Mouse (Mus musculus): ENCODE results near the gene Cnga3. TPM values are rescaled to one million over a fixed set of nuclear protein-coding genes. Genes with fewer than 3 reads are reported as not detected.

Gene Cnga3
- under 1 TPM; 0.32 to 0.46 TPM for total RNA-seq (2021)
- long read RNA-seq, experiment 1, partial matches to known transcripts = 0 of 1 reads
- long read RNA-seq, experiment 1, other reads (novel, unspliced or antisense) = 1 of 1 reads
- long read RNA-seq, experiment 2, partial matches to known transcripts = 0 of 1 reads
- long read RNA-seq, experiment 2, other reads (novel, unspliced or antisense) = 1 of 1 reads

DNA sequence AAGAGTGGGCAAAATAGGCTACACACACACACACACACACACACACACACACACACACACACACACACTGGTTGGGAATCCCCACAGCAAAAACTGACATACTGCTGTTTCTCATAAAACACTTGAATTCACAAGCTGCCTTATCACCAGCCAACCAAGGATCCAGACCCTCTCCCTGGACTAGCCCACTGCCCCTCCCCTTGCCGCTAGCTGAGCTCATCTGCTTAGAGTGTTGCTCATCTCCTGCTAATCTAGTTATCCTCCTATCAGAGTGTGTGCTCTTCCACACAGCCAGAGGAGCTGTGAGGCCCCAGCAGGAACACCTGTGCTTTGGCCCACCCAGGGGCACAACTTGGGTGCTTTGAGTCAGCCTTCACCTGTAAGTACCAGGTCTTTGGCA lies at the start of gene Cnga3:
Cnga3 (plus strand) TSS at position 291 of the 400 bp plus-strand sequence.
- DNase-seq = no peak
- intact Hi-C loops (cut with DNase I) = no loop called here

DNA sequence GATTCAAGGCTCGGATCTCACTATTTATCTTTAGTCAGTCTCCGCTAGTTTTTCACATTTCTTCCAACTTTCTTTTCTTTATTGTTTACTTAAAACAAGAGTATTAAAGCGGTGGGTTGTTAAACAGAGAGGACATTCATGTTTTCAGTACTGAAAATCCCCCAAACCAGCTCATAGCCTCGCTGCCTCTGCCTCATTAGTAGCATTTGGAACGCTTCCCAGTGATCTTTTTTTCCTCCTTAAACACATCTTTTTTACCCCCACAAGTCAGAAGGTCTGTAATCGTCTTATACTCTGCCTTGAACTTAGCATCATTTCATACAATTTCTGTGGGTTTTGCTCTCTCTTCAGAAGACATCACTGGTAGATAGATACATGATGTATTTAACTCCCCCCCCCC lies 48.2 kb upstream of the Cnga3 start:
- intact Hi-C loops (cut with DNase I) = no loop called here
- DNase-seq = no peak

DNA sequence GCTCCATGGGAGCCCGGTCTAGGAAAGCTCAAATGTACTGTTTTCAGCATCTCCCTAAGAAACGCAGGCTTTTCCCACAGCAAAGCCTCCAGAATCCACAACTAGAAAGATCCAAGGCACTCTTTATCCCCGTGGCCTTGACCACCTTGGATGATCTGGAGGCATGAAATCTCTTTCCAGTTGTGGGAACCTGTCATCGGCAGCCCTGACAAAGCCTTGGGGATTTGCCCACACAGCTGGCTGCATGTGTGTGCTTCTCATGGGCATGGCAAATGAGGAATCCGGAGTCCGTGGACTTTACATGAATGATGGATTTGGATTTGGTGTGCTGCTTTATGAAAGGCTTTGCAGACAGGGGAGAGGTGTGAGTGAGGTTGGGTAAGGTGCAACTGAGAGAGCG lies 46.3 kb upstream of the Cnga3 start:
- intact Hi-C loops (cut with DNase I) = no loop called here
- DNase-seq = no peak

DNA sequence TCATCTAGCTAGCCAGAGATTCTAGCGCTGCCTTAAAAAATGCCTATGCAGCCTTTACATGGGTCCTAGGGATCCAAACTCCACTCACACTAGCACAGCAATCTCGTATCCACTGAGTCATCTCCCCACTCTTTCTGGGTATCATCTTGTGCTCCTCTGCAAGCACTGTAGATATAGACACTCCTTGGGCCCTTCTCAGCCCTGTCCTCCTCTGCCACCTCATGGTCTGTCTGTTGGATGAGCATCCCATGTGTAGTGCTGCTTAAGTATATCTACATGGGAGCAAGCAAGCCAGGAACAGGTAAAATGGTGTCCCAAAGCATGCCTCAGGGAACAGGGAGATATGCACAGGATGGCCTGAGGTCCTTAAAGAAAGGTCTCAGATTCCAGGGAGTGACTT lies 36.4 kb upstream of the Cnga3 start:
- no peak for DNase-seq
- intact Hi-C loops (cut with DNase I) = loop anchor here (5.0 kb wide), 1 partner anchor 396 kb away; no protein-coding TSS in a partner anchor

DNA sequence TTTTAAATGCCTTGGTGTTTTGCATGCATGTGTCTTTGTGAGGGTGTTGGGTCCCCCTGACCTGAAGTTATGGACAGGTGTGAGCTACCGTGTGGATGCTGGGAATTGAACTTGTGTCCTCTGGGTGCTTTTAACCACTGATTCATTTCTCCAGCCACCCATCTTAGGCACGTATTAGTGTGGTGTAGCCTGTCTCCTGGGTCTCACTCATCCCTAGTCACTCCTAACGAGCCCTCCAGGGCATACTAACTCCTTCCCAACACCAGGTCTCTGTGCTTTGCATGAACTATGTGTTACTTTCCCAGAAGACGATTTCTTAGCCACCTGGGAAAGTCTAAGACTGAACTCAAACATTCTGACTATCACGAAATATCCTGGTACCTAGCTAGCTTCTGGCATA lies 34.4 kb upstream of the Cnga3 start:
- no peak for DNase-seq
- intact Hi-C loops (cut with DNase I) = loop anchor here (5.0 kb wide), 1 partner anchor 398 kb away; no protein-coding TSS in a partner anchor

DNA sequence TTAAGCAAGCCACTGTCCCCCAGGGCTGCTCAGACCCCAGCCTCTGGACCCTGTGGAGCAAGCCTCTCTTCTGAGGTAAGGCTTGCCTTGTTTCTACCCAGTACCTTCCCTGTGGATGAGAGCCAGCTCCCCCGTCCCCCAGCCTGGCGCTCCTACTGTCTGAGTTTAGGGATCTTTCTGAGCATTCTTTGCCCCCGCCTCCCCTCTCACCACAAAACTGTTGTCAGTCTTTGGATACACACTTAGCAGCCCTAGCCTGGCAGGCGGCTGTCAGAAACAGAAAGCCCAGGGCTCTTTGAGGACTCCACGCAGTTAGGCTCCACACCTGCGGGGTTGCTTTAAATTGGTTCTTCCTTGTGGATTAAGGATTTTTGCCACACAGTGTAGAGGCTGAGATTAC lies 27.2 kb upstream of the Cnga3 start:
- intact Hi-C loops (cut with DNase I) = no loop called here
- no peak for DNase-seq

DNA sequence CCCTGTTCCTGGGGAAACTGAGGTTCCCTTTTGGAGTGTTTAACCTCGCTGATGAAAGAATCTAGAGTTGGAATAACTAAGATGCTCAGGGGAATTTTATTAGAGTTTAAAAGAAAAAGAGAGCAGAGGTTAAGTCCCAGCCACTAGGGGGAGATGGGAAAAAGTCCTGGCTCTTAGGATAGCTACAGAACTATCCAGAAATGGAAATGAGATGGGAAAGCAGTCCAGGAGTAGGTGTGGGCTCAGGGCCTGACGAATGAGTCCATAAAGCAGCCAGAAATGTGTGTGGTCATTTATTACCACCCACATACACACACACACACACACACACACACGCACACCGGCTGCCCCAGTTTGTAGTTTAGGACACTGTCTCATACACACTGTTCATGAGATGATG lies 19.6 kb upstream of the Cnga3 start:
- no peak for DNase-seq
- intact Hi-C loops (cut with DNase I) = no loop called here

DNA sequence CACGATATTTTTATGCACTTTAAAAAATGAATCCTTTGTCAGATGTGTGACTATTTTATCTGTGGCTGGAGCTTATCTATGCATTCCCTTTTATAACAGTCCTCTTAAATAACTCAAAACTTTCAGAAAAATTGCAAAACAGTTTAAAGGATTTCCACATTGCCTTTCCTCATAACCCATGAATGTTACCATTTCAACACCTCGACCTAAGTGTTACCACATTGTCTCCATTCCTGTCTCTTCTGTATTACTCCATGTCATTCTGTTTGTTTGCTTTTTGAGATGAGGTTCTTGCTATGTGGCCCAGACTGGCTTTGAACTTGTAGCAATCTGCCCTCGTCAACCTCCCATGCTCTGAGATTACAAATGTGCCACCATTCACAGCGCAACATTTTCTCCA lies 12.8 kb upstream of the Cnga3 start:
- no peak for DNase-seq
- intact Hi-C loops (cut with DNase I) = loop anchor here (5.0 kb wide), 1 partner anchor 59 kb away; no protein-coding TSS in a partner anchor

DNA sequence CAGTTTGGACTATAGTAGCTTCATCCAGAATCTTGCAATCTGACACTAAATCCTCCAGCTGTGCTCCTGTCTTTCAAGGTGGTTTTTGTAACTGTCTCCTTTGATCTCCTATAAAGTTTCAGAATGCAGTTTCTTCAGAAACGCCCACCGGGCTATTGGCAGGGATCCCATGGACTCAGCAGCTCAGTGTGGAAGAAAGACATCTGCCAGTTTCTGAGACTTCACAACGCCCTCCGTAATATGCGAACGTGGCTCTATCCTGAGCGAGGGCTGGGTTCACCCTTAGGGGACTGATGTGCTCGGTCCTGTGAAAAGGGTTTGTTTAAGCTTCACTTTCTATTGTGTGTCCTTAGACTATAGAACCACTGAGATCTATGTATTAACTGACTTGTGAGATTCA lies 6.5 kb upstream of the Cnga3 start:
- DNase-seq = no peak
- intact Hi-C loops (cut with DNase I) = no loop called here

DNA sequence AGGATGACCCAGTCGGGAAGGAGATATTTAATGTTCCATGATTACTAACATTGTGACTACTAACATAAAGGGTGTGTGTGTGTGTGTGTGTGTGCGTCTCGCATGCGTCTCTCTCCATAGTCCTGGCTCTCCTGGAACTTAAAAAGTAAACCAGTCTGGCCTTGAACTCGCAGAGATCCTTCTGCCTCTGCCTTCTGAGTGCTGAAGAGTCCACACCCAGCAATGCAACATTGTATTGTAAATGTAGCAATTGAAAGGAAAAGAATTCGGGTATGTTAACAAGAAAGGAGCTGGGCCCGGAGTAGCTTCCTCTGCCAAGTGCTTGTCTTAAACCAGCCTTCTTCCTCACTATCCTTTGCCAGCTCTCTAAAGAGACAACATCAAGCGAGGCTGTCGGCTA lies 1.9 kb upstream of the Cnga3 start:
- intact Hi-C loops (cut with DNase I) = no loop called here

DNA sequence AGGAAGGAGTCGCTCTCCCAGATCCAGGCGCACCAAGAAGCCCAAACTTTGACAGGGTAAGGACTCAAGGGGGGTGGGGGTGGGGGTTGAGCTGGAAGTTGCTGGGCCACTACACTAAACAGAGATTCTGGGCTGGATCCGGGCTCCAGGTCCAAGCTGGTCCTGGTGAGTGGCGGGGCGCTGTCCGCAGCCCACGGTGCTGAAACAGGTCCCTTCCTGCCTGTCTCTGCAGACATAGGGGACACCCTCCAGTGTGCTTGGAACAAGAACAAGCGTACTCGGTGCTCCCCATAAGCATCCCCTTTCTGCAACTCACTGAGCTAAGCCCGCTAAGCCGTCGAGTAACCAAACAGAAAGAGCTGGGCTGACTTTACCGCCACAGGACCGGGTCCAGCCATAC lies 4.2 kb downstream of the Cnga3 start:
- intact Hi-C loops (cut with DNase I) = no loop called here
- DNase-seq = peak; percentile 36 to 54

More for the DNA sequence above, 1.9 kb upstream of the Cnga3 start:
- no peak for DNase-seq

DNA sequence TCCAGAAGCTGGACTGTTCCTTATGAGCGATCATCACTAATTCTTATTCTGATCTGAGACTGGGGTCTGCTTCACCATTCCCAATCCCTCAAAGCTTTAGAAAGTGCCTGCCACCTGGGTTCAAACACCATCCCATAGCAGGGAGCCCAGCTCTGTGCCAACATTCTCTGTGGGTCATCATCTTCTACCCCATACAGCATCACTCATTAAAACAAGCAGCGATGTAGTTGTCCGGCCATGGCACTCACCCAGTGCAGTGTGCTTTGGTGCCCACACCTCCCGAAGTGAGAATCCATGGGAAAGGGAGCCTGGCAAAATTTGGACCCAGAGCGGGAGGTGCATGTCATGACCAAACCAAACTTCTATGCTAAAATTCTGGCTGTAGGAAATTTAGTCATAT lies 5.4 kb downstream of the Cnga3 start:
- intact Hi-C loops (cut with DNase I) = no loop called here

DNA sequence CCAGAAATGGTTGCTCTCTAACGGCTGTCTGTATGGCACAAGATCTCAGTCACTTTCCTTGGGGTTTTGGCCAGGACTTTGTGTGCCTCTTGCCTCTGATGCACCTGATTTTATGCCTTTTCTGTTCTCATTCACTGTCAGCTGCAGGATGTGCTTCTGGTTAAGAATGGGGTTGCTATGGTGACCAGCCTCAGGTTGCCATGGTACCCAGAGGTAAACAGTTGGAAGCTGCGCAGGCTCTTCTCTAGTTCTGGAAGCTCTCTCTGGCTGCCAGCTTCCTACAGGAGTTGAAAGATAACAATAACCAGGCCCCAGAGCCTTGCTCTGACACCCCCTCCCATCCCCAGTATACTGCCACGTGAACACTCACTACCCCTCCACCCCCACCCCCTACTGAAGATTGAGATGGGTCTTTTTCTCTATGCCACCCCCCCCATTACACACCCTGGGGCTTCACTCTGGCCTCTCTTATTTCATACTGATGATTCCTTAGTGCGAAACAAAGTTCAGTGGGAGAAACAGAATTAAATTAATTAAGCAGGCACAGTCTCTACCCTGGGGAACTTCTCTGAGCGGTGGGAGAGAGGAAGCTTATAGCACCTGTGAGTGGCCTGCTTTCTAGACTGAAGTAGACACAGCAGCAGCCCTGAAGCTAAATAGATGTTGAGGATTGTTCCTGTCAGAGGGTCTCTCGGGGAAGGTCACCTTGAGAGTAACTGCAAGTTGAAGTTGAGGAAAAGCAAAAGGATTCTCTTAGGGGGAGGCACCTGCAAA lies 6.1 kb downstream of the Cnga3 start:
- intact Hi-C loops (cut with DNase I) = no loop called here
- no peak for DNase-seq

More for the DNA sequence above, 5.4 kb downstream of the Cnga3 start:
- DNase-seq = no peak

DNA sequence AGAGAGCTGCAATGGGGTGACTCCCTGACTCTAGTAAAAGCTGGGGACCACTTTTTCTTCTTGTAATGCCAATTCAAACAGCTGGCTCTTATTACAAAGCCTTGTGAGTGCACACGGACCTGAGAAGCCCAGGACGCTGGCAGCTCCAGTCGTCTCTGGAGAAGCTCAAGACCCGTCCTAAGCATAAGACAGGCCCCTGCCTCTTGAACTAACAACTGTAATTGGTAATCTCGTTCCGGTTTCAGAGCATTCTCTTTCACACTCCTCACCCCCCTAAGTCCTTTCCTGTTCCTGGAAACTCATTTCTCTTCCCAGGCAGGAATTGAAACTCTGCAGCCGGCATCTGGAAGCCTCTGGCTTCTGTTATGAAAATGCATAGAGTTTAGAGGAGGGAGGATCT lies 7.8 kb downstream of the Cnga3 start:
- intact Hi-C loops (cut with DNase I) = no loop called here

DNA sequence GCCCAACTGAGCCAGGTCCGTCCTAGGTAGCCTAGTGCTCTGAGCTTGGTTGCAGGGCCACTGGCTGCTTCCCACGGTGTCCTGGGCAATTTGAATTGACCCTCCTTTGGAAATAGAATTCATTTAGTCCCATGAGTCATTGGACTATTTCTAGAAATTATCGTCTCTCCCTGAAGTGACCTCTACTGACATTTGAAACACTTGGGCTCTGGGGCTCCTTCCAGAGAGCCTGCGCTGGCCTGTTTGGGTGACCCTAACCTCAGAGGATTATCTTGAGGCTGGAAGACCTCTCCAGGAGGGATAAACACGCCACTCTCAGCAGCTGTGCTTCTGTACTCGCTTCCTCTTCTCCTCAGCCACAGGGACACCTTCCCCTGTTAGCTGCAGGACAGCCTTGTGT lies 16.2 kb downstream of the Cnga3 start:
- peak in 1 of 2 experiments; percentile 17 for DNase-seq
- intact Hi-C loops (cut with DNase I) = no loop called here

More for the DNA sequence above, 7.8 kb downstream of the Cnga3 start:
- no peak for DNase-seq

DNA sequence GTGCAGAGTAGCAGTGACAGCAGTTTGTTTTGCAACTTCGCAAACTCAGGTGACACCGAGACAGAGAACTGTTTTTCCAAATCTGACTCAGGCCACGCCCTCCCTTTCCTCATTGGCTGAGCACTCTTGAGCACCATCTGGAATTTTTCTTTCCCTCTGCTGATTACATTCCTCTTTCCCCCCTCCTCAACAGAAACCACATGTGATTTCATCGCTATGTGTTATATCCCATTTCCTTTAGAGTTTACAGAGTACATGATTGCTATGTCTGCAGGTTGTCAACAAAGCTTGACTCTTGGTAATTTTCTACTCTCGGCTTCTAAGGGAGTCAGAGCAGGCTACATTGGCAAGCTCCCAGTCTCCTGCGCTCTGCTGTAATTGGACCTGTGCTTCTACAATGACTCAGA lies 17.1 kb downstream of the Cnga3 start:
- intact Hi-C loops (cut with DNase I) = no loop called here
- DNase-seq = no peak

DNA sequence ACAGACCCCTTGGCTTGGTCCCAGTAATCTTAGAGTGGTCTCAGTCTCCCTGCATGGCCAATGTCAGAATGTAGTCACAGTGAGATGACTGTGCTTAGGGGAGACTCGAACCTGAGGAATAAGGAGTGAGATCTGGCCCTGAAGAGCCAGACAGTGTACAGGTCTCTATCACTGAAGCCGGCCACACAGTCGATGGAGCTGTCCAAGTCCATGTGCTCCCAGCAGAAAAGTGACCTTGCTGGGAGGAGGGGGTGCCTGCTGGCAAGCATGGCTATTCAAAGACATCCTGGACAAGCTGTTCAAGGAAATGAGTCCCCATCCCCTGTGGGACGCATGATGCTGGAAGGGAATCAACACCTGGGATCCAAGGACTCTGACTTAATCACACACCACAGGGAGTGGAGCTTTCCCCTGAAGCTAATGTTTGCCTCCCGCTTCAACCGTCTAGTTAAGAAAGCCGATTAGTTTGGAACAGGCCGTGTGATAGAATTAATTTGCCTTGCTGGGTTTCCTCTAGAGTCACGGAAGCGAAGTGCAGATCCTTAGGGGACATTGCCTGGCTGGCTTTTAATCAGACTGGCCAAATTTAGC lies 24.9 kb downstream of the Cnga3 start:
- DNase-seq = no peak
- intact Hi-C loops (cut with DNase I) = no loop called here

DNA sequence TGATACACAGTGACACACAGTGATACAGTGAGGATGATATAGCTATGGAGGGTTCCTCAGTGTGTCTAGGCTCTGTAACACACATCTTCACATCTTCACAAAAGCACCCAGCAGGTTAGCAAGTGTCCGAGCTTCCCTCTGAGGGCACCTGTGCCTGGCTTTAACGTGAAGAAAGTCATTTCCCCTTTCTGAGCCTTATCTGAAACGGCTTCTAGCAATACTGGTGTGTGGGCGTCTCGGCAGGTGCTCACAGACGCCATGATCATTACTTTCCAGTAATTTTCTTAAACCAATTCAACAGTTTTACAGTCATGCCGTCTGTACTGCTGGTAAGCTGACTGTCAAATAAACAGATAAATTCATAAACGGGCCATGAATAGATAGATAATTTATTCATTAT lies 28.0 kb downstream of the Cnga3 start:
- no peak for DNase-seq
- intact Hi-C loops (cut with DNase I) = no loop called here

DNA sequence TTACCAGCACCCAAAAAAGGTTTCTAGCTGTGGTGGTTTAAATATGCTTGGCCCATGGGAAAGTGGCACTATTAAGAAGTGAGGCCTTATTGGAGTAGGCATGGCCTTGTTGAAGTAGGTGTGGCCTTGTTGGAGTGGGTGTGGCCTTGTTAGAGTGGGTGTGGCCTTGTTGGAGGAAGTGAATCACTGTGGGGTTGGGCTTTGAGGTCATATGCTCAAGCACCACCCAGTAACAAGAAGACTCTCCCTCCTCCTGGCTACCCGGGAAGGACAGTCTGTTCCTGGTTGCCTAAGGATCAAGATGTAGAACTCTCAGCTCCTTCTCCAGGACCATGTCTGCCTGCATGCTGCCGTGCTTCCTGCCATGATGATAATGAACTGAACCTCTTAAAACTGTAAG lies 32.2 kb downstream of the Cnga3 start:
- no peak for DNase-seq
- intact Hi-C loops (cut with DNase I) = no loop called here

DNA sequence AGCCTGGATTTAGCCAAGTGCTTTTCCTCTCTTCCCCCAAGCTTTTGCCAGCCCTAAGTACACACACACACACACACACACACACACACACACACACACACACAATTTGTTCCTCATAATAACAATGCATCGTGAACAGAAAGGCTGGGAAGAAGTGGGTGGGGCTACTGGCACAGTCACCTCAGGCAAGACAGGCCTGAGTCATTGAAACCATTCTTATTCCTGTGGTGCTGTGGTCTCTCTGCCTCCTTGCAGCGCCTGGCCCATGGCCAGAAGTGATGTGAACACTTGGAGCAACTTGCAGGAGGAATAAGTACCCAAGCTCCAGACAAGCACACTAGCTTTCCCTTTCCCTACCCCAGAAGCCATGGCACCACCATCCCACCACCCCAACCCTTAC lies 34.2 kb downstream of the Cnga3 start:
- intact Hi-C loops (cut with DNase I) = loop anchor here (1.0 kb wide), 1 partner anchor 52 kb away; no protein-coding TSS in a partner anchor
- peak in 1 of 2 experiments; percentile 17 for DNase-seq

DNA sequence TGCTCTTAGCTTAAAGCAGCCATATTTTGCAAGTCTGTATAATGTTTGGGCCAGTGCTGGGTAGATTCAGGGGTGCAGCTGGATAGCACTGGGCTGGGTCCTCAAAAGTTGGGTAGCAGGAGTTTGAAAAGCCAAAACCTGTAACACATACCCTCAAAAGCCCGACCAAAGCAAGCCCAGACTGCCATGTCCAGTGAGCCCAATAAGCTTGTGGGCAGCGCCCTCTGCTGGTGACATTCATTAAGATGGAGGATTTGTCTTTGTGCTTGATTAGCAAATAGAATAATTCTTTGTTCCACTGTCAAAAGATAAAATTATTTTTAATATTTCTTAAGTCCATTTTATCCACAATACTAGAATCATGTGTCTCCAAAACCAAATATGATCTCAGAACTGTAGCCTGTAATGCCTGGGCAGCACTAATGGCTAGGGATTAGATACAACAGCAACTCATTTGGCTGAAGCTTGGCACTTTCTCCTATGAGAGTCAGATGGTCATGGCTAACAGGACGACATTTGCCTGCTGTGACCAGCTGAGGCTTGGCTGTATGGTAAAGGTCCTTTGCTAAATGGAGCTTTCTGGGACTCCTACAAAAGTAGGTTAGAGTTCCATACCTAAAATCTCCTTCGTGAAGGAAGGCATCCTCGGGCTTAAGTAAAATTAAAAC lies 36.5 kb downstream of the Cnga3 start:
- intact Hi-C loops (cut with DNase I) = loop anchor here (2.0 kb wide), 1 partner anchor 466 kb away; no protein-coding TSS in a partner anchor
- peak; percentile 71 to 76 for DNase-seq

All from gastrocnemius, postnatal 36 days (tissue).